Mouse (Mus musculus) thymus, postnatal 14 days (tissue): Measurements from ENCODE around the gene Ltbp3.

Experiments used
- DNase-seq: peaks from one replicate; pipeline ENCODE4 v3.0.0; 2021

Ltbp3 gene

DNA sequence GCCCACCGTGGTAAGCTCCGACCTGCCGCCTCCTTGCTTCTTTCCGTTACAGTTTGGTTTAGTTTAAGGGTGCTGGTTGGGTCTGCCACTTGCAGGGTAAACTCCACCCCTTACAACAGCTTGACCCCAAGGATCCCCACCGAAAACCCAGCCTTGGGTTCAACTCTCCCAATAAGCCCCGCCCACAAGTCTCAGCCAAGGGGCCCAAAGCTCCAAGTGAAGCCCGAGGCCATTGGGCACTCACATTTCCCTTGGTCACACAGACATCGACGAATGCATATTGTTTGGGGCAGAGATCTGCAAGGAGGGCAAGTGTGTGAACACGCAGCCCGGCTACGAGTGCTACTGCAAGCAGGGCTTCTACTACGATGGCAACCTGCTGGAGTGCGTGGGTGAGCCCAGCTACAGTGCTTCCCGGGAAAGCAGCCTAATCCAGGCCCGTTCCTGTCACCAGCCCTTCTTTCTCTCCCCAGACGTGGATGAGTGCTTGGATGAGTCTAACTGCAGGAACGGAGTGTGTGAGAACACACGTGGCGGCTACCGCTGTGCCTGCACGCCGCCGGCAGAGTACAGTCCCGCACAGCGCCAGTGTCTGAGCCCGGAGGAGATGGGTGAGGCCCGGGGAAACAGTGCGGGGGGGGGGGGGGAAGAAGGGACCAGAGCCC, 15.7 kb downstream of the Ltbp3 start:
- no peak for DNase-seq

DNA sequence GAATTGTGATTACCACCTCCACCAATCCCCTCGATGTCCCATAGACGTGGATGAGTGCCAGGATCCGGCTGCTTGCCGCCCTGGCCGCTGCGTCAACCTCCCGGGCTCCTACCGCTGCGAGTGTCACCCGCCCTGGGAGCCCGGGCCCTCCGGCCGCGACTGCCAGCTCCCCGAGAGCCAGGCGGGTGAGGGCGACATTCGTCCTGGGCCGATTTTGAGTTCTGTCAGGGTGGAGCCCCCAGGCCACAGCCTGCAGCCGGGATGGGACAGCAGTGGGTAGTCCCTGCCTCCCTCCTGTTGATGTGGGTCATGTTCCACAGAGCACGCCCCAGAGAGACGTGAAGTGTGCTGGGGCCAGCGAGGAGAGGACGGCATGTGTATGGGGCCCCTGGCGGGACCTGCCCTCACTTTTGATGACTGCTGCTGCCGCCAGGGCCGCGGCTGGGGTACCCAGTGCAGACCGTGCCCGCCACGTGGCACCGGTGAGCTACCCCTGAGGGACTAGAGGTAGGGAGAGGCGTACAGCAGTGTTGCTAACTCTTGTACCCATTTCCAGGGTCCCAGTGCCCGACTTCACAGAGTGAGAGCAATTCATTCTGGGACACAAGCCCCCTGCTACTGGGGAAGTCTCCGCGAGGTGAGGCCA, 16.4 kb downstream of the Ltbp3 start:
- no peak for DNase-seq

- DNase-seq, result no peak
Observed at GRCm38 (mm10) chr19:5758878-5759403, 18.2 kb downstream of the Ltbp3 start.

- DNase-seq, result no peak
Observed at GRCm38 (mm10) chr19:5763163-5763562, 22.5 kb downstream of the Ltbp3 start.

- DNase-seq, result no peak
Observed at GRCm38 (mm10) chr19:5767271-5767670, 26.6 kb downstream of the Ltbp3 start.

GRCm38 (mm10) chr19:5770311-5770710, 29.6 kb downstream of the Ltbp3 start:
- DNase-seq, result no peak

GRCm38 (mm10) chr19:5770925-5771860, 30.5 kb downstream of the Ltbp3 start, which contains the start of gene Scyl1:
TSS of gene Scyl1 (minus strand) at chr19:5771419.
- DNase-seq, result peak; percentile 94

DNA sequence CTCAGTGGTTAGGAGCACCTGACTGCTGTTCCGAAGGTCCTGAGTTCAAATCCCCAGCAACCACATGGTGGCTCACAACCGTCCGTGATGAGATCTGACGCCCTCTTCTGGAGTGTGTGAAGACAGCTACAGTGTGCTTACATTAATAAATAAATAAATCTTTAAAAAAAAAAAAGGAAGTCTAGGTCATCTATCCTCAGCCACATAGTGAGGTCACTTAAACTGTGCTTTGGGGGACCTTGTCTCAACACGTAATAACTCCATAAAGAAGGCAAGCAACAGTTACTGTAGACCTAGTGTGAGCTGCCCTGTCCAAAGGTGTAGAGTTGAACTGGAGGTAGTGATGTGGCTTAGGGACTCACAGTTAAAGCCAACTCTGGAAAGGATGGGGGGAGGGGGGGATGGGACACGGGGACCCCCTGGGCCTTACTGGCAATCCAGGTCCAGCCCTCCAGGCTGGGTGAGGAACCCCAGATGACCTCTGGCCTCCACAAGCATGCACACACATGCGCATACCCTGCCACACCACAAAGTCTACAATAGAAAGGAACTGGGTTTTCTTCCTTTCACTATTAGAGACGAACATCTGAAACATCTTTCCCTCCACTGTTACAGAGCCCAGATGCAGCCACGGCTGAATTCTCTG, 36.8 kb downstream of the Ltbp3 start:
- DNase-seq, result no peak

GRCm38 (mm10) chr19:5778312-5778711, 37.6 kb downstream of the Ltbp3 start:
- no peak for DNase-seq

GRCm38 (mm10) chr19:5780203-5780602, 39.5 kb downstream of the Ltbp3 start:
- peak; percentile 38 for DNase-seq

GRCm38 (mm10) chr19:5781532-5781931, 40.8 kb downstream of the Ltbp3 start:
- no peak for DNase-seq

DNA sequence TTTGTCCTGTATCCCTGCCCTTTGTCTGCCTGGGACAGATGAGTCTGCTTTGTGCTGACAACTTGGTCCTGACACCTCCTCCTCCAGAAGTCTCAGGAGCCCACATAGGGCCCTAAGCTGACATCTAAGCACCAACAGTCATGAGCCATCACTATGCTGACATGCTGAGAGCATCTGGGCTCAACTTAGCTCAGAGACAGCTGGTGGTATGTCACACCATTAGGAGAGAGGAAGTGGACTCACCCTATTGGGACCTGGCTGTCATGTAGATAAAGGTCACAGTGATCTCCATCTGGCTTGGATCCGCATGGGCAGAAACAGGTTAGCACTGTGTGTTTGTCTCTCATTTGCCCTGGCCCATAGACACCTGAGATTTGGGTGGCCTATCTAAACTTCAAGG, 41.4 kb downstream of the Ltbp3 start:
- DNase-seq, result no peak

DNA sequence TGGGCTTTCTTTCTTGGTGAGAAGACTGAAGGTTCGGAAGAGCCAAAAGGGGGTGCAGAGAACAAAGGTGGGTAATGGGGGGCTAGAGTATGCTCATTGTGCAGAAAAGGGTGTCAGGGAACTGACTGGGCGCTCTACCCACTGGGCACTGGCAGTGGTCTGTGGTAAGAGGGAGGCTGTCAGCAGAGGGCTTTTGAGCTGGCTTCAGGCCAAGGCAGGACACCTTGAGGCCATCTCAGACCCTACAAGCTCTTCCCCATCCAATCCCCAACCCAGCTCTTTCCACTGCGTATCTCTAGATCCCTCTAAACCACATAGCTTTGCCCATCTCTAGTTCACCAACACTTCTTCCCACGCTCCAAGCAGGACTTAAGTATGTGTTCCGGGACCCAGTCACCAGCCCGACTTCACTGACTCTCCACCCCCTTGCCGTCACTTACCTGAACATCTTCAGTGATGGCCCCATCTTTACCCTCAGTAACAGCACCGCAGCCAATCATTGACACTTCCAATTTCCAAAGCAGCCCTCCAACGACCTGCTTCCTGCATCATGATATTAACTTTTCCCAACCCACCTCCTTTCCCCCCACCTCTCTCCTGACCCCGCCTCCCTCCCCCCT, 44.4 kb downstream of the Ltbp3 start:
- DNase-seq, result no peak

- peak; percentile 89 for DNase-seq
Observed at GRCm38 (mm10) chr19:5786441-5787114, 45.9 kb downstream of the Ltbp3 start.

DNA sequence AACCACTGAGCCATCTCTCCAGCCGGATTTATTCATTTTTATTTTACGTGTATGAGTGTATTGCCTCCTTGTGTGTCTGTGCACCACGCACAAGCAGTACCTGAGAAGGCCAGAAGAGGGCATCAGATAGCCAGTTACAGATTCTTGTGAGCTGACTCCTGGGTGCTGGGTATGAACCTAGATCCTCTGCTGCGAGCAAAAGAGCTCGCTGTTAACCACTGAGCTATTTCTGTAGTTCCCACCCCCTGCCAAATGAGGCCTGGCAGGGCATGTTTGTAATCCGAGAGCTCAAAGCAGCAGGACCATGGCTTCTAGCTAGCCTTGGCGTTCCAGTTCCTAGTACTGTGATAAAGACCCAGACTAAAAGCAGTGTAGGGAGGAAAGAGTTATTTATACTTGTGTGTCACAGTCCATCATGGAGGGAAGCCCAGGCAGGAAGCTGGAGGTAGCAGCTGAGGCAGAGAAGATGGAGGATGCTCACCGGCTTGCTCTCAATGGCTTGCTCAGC, 46.5 kb downstream of the Ltbp3 start:
- peak; percentile 89 for DNase-seq

- DNase-seq, result no peak
Observed at GRCm38 (mm10) chr19:5787920-5788319, 47.2 kb downstream of the Ltbp3 start.

- no peak for DNase-seq
Observed at GRCm38 (mm10) chr19:5788620-5789019, 47.9 kb downstream of the Ltbp3 start.

- DNase-seq, result no peak
Observed at GRCm38 (mm10) chr19:5789066-5789465, 48.4 kb downstream of the Ltbp3 start.

- no peak for DNase-seq
Observed at GRCm38 (mm10) chr19:5791329-5791728, 50.6 kb downstream of the Ltbp3 start.

GRCm38 (mm10) chr19:5793116-5793515, 52.4 kb downstream of the Ltbp3 start:
- DNase-seq, result peak; percentile 73
